Mouse (Mus musculus): ENCODE results near the gene Dll4. TPM values are rescaled to one million over a fixed set of nuclear protein-coding genes. Genes with fewer than 3 reads are reported as not detected.

Gene Dll4
- polyA plus RNA-seq, 1 experiment from 2014 or later, result 3.9 TPM

GRCm38 (mm10) chr2:119326161-119327101, 847 bp downstream of the Dll4 start:
- peaks cover 93% of the 10 kb centered on the region for H3K27me3 ChIP-seq (replicated peaks)
- H3K4me3 ChIP-seq (replicated peaks), result peak overlapping the region; percentile 50
- H3K4me2 ChIP-seq, result peak overlapping the region; percentile 98
- peak overlapping the region; percentile 59 for H3K9ac ChIP-seq (replicated peaks)
- H3K4me1 ChIP-seq, result peaks cover 72% of the 10 kb centered on the region
- H3K9me3 ChIP-seq (replicated peaks), result no peaks in the 10 kb centered on the region
- under 1% methylated on average over 61 of the region's 61 CpGs for WGBS
- H3K27ac ChIP-seq (replicated peaks), result no peak overlapping the region
- 0 out of 2 replicates have a peak, but pooled peaks have one; percentile 51 for ATAC-seq (ENCODE audit: low FRiP score)
- no peaks in the 10 kb centered on the region for H3K36me3 ChIP-seq

GRCm38 (mm10) chr2:119327102-119327480, 1.5 kb downstream of the Dll4 start:
- peak overlapping the region; percentile 50 for H3K4me3 ChIP-seq (replicated peaks)
- no peaks in the 10 kb centered on the region for H3K36me3 ChIP-seq
- peak overlapping the region; percentile 59 for H3K9ac ChIP-seq (replicated peaks)
- H3K4me1 ChIP-seq, result peaks cover 66% of the 10 kb centered on the region
- WGBS, result under 1% methylated on average over 30 of the region's 30 CpGs
- ATAC-seq (ENCODE audit: low FRiP score), result no peak
- no peak overlapping the region for H3K27ac ChIP-seq (replicated peaks)
- peaks cover 93% of the 10 kb centered on the region for H3K27me3 ChIP-seq (replicated peaks)
- peak overlapping the region; percentile 98 for H3K4me2 ChIP-seq
- H3K9me3 ChIP-seq (replicated peaks), result no peaks in the 10 kb centered on the region

DNA sequence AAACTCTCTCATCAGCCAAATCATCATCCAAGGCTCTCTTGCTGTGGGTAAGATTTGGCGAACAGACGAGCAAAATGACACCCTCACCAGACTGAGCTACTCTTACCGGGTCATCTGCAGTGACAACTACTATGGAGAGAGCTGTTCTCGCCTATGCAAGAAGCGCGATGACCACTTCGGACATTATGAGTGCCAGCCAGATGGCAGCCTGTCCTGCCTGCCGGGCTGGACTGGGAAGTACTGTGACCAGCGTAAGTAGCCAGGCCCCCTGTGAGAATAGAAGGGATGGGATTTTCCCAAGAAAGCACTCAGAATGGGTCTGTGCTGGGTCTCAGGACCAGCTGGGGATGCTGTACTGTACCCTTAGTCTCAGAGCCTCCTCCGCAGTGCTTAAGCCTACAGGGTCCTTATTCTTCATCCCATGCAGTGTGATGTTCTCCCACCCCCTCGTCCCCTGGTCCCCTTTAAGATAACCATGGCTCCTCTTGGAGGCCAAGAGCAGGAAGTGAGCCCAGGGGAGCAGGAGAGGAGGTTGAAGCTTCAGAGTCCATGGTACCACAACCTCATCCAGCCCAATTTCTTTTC, 2.5 kb downstream of the Dll4 start:
- Histone ChIP-seq H3K36me3 (no peaks in the 10 kb centered on the region), H3K4me3 (replicated peaks) (peak overlapping the region; percentile 50), H3K9me3 (replicated peaks) (no peaks in the 10 kb centered on the region), H3K4me1 (peaks cover 56% of the 10 kb centered on the region), H3K27me3 (replicated peaks) (peaks cover 92% of the 10 kb centered on the region), H3K27ac (replicated peaks) (no peak overlapping the region), H3K4me2 (peak overlapping the region; percentile 98), H3K9ac (replicated peaks) (peak overlapping the region; percentile 17; the same call in 1 of the 2 replicates)
- ATAC-seq (ENCODE audit: low FRiP score), result no peak
- WGBS, result 11% methylated on average over 11 of the region's 11 CpGs

GRCm38 (mm10) chr2:119328546-119328945, 3.0 kb downstream of the Dll4 start:
- no peak overlapping the region for H3K9ac ChIP-seq (replicated peaks)
- no peaks in the 10 kb centered on the region for H3K9me3 ChIP-seq (replicated peaks)
- peaks cover 87% of the 10 kb centered on the region for H3K27me3 ChIP-seq (replicated peaks)

GRCm38 (mm10) chr2:119329123-119329817, 3.7 kb downstream of the Dll4 start:
- no peaks in the 10 kb centered on the region for H3K9me3 ChIP-seq (replicated peaks)
- ATAC-seq (ENCODE audit: low FRiP score), result no peak
- no peak overlapping the region for H3K9ac ChIP-seq (replicated peaks)
- no peaks in the 10 kb centered on the region for H3K36me3 ChIP-seq
- WGBS, result 41% methylated on average over 3 of the region's 3 CpGs
- peaks cover 80% of the 10 kb centered on the region for H3K27me3 ChIP-seq (replicated peaks)
- no peak overlapping the region for H3K27ac ChIP-seq (replicated peaks)
- no peak overlapping the region for H3K4me3 ChIP-seq (replicated peaks)
- H3K4me1 ChIP-seq, result peaks cover 48% of the 10 kb centered on the region
- no peak overlapping the region for H3K4me2 ChIP-seq

More at GRCm38 (mm10) chr2:119328546-119328945, 3.0 kb downstream of the Dll4 start:
- no peaks in the 10 kb centered on the region for H3K36me3 ChIP-seq
- H3K4me2 ChIP-seq, result peak overlapping the region; percentile 98
- no peak for ATAC-seq (ENCODE audit: low FRiP score)
- 0 out of 2 replicates have a peak overlapping the region, but pooled peaks have one; percentile 50 for H3K4me3 ChIP-seq (replicated peaks)
- H3K4me1 ChIP-seq, result peaks cover 55% of the 10 kb centered on the region
- no peak overlapping the region for H3K27ac ChIP-seq (replicated peaks)
- WGBS, result 34% methylated on average over 5 of the region's 5 CpGs

GRCm38 (mm10) chr2:119330795-119331194, 5.2 kb downstream of the Dll4 start:
- H3K27ac ChIP-seq (replicated peaks), result no peak overlapping the region
- no peak overlapping the region; the same call in 1 of the 2 replicates for H3K4me2 ChIP-seq
- H3K4me3 ChIP-seq (replicated peaks), result no peak overlapping the region
- no peaks in the 10 kb centered on the region for H3K36me3 ChIP-seq
- H3K27me3 ChIP-seq (replicated peaks), result peaks cover 66% of the 10 kb centered on the region
- ATAC-seq (ENCODE audit: low FRiP score), result no peak
- 91% methylated on average over 8 of the region's 8 CpGs for WGBS
- no peaks in the 10 kb centered on the region for H3K9me3 ChIP-seq (replicated peaks)
- peaks cover 33% of the 10 kb centered on the region for H3K4me1 ChIP-seq
- no peak overlapping the region for H3K9ac ChIP-seq (replicated peaks)

GRCm38 (mm10) chr2:119332177-119332661, 6.6 kb downstream of the Dll4 start:
- H3K9ac ChIP-seq (replicated peaks), result no peak overlapping the region
- no peak overlapping the region for H3K4me3 ChIP-seq (replicated peaks)
- H3K27me3 ChIP-seq (replicated peaks), result peaks cover 52% of the 10 kb centered on the region
- H3K4me1 ChIP-seq, result peaks cover 20% of the 10 kb centered on the region
- H3K27ac ChIP-seq (replicated peaks), result no peak overlapping the region
- no peak for ATAC-seq (ENCODE audit: low FRiP score)
- no peaks in the 10 kb centered on the region for H3K36me3 ChIP-seq
- no peaks in the 10 kb centered on the region for H3K9me3 ChIP-seq (replicated peaks)
- H3K4me2 ChIP-seq, result 0 out of 2 replicates have a peak overlapping the region, but pooled peaks have one; percentile 9
- 69% methylated on average over 24 of the region's 24 CpGs for WGBS

DNA sequence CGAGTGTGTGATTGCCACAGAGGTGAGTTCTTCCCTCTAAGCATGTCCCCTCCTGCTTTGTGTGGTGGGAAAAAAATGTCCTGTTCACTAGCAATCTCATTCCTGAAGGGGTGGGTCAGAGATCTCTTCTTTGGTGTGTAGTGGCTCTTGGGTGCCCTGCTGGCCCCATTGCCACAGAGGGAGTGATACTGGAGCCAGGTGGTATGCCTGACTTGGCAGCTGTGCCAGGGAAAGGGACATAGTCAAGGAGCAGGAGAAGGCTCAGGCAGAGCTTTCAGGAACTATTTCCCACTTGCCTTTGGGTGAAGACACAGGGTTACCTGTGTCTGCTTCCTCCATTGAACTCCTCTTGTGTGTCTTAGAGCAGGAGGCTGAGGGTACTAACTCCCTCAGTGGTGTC, 8.6 kb downstream of the Dll4 start:
- H3K9ac ChIP-seq (replicated peaks), result no peak overlapping the region
- ATAC-seq (ENCODE audit: low FRiP score), result no peak
- H3K4me2 ChIP-seq, result 0 out of 2 replicates have a peak overlapping the region, but pooled peaks have one; percentile 5
- H3K4me3 ChIP-seq (replicated peaks), result no peak overlapping the region
- H3K27ac ChIP-seq (replicated peaks), result no peak overlapping the region
- 79% methylated on average over 1 of the region's 1 CpGs for WGBS
- H3K27me3 ChIP-seq (replicated peaks), result peaks cover 34% of the 10 kb centered on the region
- no peaks in the 10 kb centered on the region for H3K9me3 ChIP-seq (replicated peaks)
- no peaks in the 10 kb centered on the region for H3K36me3 ChIP-seq
- H3K4me1 ChIP-seq, result peaks cover 15% of the 10 kb centered on the region

GRCm38 (mm10) chr2:119334964-119335525, 9.5 kb downstream of the Dll4 start:
- no peak for ATAC-seq (ENCODE audit: low FRiP score)
- H3K9ac ChIP-seq (replicated peaks), result no peak overlapping the region
- no peak overlapping the region for H3K27ac ChIP-seq (replicated peaks)
- WGBS, result 69% methylated on average over 7 of the region's 7 CpGs
- no peaks in the 10 kb centered on the region for H3K9me3 ChIP-seq (replicated peaks)
- no peak overlapping the region for H3K4me3 ChIP-seq (replicated peaks)
- no peak overlapping the region for H3K4me2 ChIP-seq
- no peaks in the 10 kb centered on the region for H3K36me3 ChIP-seq
- H3K27me3 ChIP-seq (replicated peaks), result peaks cover 27% of the 10 kb centered on the region
- peaks cover 11% of the 10 kb centered on the region for H3K4me1 ChIP-seq

DNA sequence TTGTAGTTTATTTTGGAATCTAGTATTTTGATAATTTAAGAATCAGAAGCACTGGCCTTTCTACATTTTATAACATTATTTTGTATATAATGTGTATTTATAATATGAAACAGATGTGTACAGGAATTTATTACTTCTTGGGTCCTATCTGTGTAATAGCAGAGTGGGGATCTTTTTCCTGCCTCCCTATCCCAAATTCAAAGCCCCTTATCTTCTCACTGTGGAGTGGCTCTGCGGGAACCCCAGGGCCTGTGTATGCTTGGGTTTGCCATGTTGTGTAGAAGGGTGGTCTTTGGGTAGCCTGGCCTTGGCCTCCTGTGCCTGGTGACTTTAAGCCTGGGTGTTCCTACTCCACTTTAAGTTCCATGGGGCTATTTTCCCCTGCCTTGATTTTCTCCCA, 10.0 kb downstream of the Dll4 start:
- WGBS, result 85% methylated on average over 1 of the region's 1 CpGs
- no peak for ATAC-seq (ENCODE audit: low FRiP score)
- Histone ChIP-seq H3K27me3 (replicated peaks) (peaks cover 22% of the 10 kb centered on the region), H3K27ac (replicated peaks) (no peak overlapping the region), H3K9me3 (replicated peaks) (no peaks in the 10 kb centered on the region), H3K4me1 (peaks cover 11% of the 10 kb centered on the region), H3K9ac (replicated peaks) (no peak overlapping the region), H3K4me2 (no peak overlapping the region; the same call in 1 of the 2 replicates), H3K4me3 (replicated peaks) (no peak overlapping the region), H3K36me3 (no peaks in the 10 kb centered on the region)

DNA sequence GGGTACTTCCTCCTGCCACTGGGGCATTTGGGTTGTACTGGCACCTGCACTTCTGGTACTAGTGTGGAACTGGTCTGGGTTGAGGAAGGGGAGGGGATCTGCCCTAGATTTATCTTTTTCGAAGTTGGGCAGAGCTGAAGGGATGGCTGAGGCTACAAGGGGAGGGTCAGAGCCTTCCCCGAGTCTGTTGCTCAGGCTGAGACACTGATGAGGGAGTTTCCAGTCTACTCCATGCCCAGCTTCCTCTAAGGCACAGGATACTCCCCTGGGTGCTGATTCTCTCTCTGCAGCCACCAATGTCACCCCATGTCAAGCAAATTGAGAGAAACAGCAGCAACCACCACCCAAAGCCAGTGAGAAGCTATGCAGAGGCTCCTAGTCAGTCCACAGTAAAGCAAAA, 10.4 kb downstream of the Dll4 start:
- H3K4me3 ChIP-seq (replicated peaks), result no peak overlapping the region
- 70% methylated on average over 2 of the region's 2 CpGs for WGBS
- H3K4me2 ChIP-seq, result no peak overlapping the region; the same call in 1 of the 2 replicates
- H3K4me1 ChIP-seq, result peaks cover 11% of the 10 kb centered on the region
- H3K27ac ChIP-seq (replicated peaks), result no peak overlapping the region
- no peaks in the 10 kb centered on the region for H3K36me3 ChIP-seq
- no peaks in the 10 kb centered on the region for H3K9me3 ChIP-seq (replicated peaks)
- H3K9ac ChIP-seq (replicated peaks), result no peak overlapping the region
- peaks cover 17% of the 10 kb centered on the region for H3K27me3 ChIP-seq (replicated peaks)
- ATAC-seq (ENCODE audit: low FRiP score), result no peak
